Mouse (Mus musculus) spleen, postnatal 36 days (tissue): ENCODE results near the gene Gtpbp10.

Experiments
- DNase-seq, 2 experiments: peaks; one replicate each; pipeline ENCODE4 v3.0.0; 2022; ENCODE audit warnings: low spot score in 2 of 2, mixed read lengths in 1 of 2

Gtpbp10 gene

GRCm38 (mm10) chr5:5496393-5496792 is 62.9 kb downstream of the Gtpbp10 start:
- DNase-seq, result no peak

DNA sequence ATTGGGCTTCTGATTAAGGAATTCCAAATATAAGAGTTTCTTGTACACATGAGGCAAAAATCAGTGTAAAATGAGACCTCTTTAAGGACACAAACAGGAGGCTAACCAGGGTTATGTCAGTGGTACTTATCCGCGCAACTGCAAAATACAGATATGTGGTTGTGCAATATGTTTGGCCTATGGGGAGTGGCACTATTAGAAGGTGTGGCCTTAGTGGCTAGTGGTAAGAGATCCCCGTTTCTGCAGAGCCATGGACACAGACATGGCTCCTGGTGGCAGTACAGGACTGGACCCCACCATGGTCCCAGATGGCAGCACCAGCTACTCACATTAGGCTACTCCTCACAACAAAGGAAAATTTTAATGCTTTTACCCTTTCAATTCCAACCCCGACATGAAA is 64.3 kb downstream of the Gtpbp10 start:
- no peak for DNase-seq

GRCm38 (mm10) chr5:5494269-5495005 is 64.9 kb downstream of the Gtpbp10 start:
- DNase-seq, result no peak

DNA sequence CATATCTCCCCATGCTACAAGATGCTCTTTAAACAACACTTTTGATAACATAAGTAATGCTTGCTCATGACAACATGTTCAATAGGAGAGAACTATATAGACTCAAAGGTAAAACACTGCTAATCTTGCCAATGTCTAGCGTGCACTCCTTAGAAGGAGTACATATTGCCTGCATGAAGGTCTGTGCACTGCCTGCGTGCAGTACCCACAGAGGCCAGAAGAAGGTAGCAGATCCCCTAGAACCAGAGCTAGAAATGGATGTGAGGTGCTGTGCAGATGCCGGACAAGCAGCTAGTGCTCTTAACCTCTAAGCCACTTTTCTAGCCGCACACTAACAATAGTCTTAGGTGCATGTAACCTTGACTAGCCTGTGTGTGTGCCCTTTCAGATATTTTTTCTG is 67.2 kb downstream of the Gtpbp10 start:
- no peak for DNase-seq
